Mouse (Mus musculus): ENCODE data around the gene Aplf. TPM values are rescaled to one million over a fixed set of nuclear protein-coding genes. Genes with fewer than 3 reads are reported as not detected.

Gene Aplf
- polyA plus RNA-seq, 1 experiment, result 9.7 TPM

- 0 out of 2 replicates have a peak, but pooled peaks cover 2% of the 10 kb centered on the region for H3K4me1 ChIP-seq (ENCODE audit: control insufficient read depth, insufficient read depth, low read length)
- TF ChIP-seq POLR2A (IDR thresholded peaks at IDR 0.05; ENCODE audit: low read depth, low read length), result no peak
- TF ChIP-seq CTCF (IDR thresholded peaks at IDR 0.05; ENCODE audit: borderline replicate concordance, insufficient read depth, low read length), result no peak
- no peak overlapping the region for H3K4me3 ChIP-seq (ENCODE audit: insufficient read depth, low read length)
- H3K27ac ChIP-seq (ENCODE audit: insufficient read depth, low read length), result no peak overlapping the region
Measured at GRCm38 (mm10) chr6:87668733-87669132, 3.3 kb downstream of the Aplf start.

- no peak overlapping the region for H3K4me3 ChIP-seq (ENCODE audit: insufficient read depth, low read length)
- no peak for TF ChIP-seq CTCF (IDR thresholded peaks at IDR 0.05; ENCODE audit: borderline replicate concordance, insufficient read depth, low read length)
- no peak for TF ChIP-seq POLR2A (IDR thresholded peaks at IDR 0.05; ENCODE audit: low read depth, low read length)
- H3K4me1 ChIP-seq (ENCODE audit: control insufficient read depth, insufficient read depth, low read length), result 0 out of 2 replicates have a peak, but pooled peaks cover 2% of the 10 kb centered on the region
- H3K27ac ChIP-seq (ENCODE audit: insufficient read depth, low read length), result no peak overlapping the region
Measured at GRCm38 (mm10) chr6:87667804-87668203, 4.2 kb downstream of the Aplf start.

DNA sequence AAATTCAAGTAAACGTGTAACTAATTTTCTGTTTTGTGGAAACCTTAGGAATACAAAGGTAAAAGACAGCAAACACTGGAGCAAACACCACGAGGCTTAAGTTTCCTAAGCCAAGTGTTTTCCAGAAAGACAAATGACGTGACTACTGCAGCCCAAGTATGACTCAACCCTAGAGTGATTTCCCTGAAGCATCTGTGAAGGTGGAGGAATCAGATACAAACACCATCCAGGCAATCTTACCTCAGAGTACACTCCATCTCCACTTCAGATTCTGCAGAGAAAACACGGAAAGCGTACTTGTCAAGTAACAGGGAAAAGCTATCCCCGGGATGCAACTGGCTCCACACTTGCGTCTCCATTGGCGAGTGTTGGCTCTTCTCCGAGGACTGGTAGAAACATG lies 8.5 kb downstream of the Aplf start:
- no peak overlapping the region for H3K27ac ChIP-seq (ENCODE audit: insufficient read depth, low read length)
- H3K4me3 ChIP-seq (ENCODE audit: insufficient read depth, low read length), result no peak overlapping the region
- no peaks in the 10 kb centered on the region for H3K4me1 ChIP-seq (ENCODE audit: control insufficient read depth, insufficient read depth, low read length)
- TF ChIP-seq POLR2A (IDR thresholded peaks at IDR 0.05; ENCODE audit: low read depth, low read length), result no peak
- no peak for TF ChIP-seq CTCF (IDR thresholded peaks at IDR 0.05; ENCODE audit: borderline replicate concordance, insufficient read depth, low read length)

GRCm38 (mm10) chr6:87662197-87662596 lies 9.8 kb downstream of the Aplf start:
- H3K27ac ChIP-seq (ENCODE audit: insufficient read depth, low read length), result no peak overlapping the region
- no peaks in the 10 kb centered on the region for H3K4me1 ChIP-seq (ENCODE audit: control insufficient read depth, insufficient read depth, low read length)
- TF ChIP-seq POLR2A (IDR thresholded peaks at IDR 0.05; ENCODE audit: low read depth, low read length) (no peak), CTCF (IDR thresholded peaks at IDR 0.05; ENCODE audit: borderline replicate concordance, insufficient read depth, low read length) (no peak)
- no peak overlapping the region for H3K4me3 ChIP-seq (ENCODE audit: insufficient read depth, low read length)

GRCm38 (mm10) chr6:87661707-87662106 lies 10.3 kb downstream of the Aplf start:
- TF ChIP-seq POLR2A (IDR thresholded peaks at IDR 0.05; ENCODE audit: low read depth, low read length), result no peak
- TF ChIP-seq CTCF (IDR thresholded peaks at IDR 0.05; ENCODE audit: borderline replicate concordance, insufficient read depth, low read length), result no peak
- Histone ChIP-seq H3K4me3 (ENCODE audit: insufficient read depth, low read length) (no peak overlapping the region), H3K27ac (ENCODE audit: insufficient read depth, low read length) (no peak overlapping the region), H3K4me1 (ENCODE audit: control insufficient read depth, insufficient read depth, low read length) (no peaks in the 10 kb centered on the region)

DNA sequence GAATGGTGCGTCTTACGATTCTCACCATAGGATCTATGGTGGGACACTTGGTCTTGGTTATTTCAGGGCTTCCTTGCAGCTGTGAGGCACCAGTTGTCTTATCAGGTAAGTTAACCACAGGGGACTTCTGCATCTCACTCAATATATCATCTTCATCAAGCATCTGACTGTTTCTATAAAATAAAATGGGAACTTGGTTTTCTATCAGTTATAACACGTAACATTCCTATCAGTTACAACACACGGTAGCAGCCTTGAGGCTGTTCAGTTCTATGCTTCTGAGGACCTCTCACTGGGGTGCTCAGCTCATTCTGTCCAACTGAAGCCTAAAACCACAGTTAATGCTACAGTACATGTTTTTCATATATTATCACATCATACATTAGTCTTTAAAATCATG lies 13.2 kb downstream of the Aplf start:
- H3K27ac ChIP-seq (ENCODE audit: insufficient read depth, low read length), result no peak overlapping the region
- no peak for TF ChIP-seq CTCF (IDR thresholded peaks at IDR 0.05; ENCODE audit: borderline replicate concordance, insufficient read depth, low read length)
- TF ChIP-seq POLR2A (IDR thresholded peaks at IDR 0.05; ENCODE audit: low read depth, low read length), result no peak
- H3K4me3 ChIP-seq (ENCODE audit: insufficient read depth, low read length), result no peak overlapping the region
- no peaks in the 10 kb centered on the region for H3K4me1 ChIP-seq (ENCODE audit: control insufficient read depth, insufficient read depth, low read length)

- H3K4me1 ChIP-seq (ENCODE audit: control insufficient read depth, insufficient read depth, low read length), result no peaks in the 10 kb centered on the region
- no peak for TF ChIP-seq POLR2A (IDR thresholded peaks at IDR 0.05; ENCODE audit: low read depth, low read length)
- no peak for TF ChIP-seq CTCF (IDR thresholded peaks at IDR 0.05; ENCODE audit: borderline replicate concordance, insufficient read depth, low read length)
- H3K4me3 ChIP-seq (ENCODE audit: insufficient read depth, low read length), result no peak overlapping the region
- H3K27ac ChIP-seq (ENCODE audit: insufficient read depth, low read length), result no peak overlapping the region
Measured at GRCm38 (mm10) chr6:87653904-87654638, 17.9 kb downstream of the Aplf start.

GRCm38 (mm10) chr6:87653478-87653877 lies 18.5 kb downstream of the Aplf start:
- no peak overlapping the region for H3K4me3 ChIP-seq (ENCODE audit: insufficient read depth, low read length)
- TF ChIP-seq CTCF (IDR thresholded peaks at IDR 0.05; ENCODE audit: borderline replicate concordance, insufficient read depth, low read length) (no peak), POLR2A (IDR thresholded peaks at IDR 0.05; ENCODE audit: low read depth, low read length) (no peak)
- H3K27ac ChIP-seq (ENCODE audit: insufficient read depth, low read length), result no peak overlapping the region

DNA sequence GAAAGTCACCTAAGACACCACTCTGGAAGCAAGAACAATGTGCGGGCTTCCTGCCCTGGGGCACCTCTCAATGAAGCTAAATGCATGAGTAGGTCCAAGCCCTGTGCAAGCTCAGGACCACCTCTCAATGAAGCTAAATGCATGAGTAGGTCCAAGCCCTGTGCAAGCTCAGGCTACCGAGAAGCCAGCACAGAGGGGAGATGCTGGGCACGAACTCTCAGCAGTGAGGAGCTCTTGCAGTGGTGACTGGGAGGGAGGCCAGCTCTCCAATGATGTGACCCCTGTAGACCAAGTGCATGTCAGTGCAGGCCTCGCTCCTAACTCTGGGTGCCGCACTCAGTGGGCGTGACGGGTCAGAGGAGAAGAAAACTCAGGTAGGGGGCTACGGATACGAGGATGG lies 19.3 kb downstream of the Aplf start:
- no peak overlapping the region for H3K4me3 ChIP-seq (ENCODE audit: insufficient read depth, low read length)
- H3K27ac ChIP-seq (ENCODE audit: insufficient read depth, low read length), result no peak overlapping the region
- no peaks in the 10 kb centered on the region for H3K4me1 ChIP-seq (ENCODE audit: control insufficient read depth, insufficient read depth, low read length)
- TF ChIP-seq CTCF (IDR thresholded peaks at IDR 0.05; ENCODE audit: borderline replicate concordance, insufficient read depth, low read length) (no peak), POLR2A (IDR thresholded peaks at IDR 0.05; ENCODE audit: low read depth, low read length) (no peak)

More at GRCm38 (mm10) chr6:87653478-87653877, 18.5 kb downstream of the Aplf start:
- H3K4me1 ChIP-seq (ENCODE audit: control insufficient read depth, insufficient read depth, low read length), result no peaks in the 10 kb centered on the region

GRCm38 (mm10) chr6:87651787-87652186 lies 20.2 kb downstream of the Aplf start:
- H3K4me1 ChIP-seq (ENCODE audit: control insufficient read depth, insufficient read depth, low read length), result no peaks in the 10 kb centered on the region
- H3K27ac ChIP-seq (ENCODE audit: insufficient read depth, low read length), result no peak overlapping the region
- no peak overlapping the region for H3K4me3 ChIP-seq (ENCODE audit: insufficient read depth, low read length)
- TF ChIP-seq CTCF (IDR thresholded peaks at IDR 0.05; ENCODE audit: borderline replicate concordance, insufficient read depth, low read length) (no peak), POLR2A (IDR thresholded peaks at IDR 0.05; ENCODE audit: low read depth, low read length) (no peak)

Data from embryonic fibroblast, embryonic 13.5 days (primary cell).